ENCODE assay signal across 9 mouse cellular contexts in the genomic region with DNA sequence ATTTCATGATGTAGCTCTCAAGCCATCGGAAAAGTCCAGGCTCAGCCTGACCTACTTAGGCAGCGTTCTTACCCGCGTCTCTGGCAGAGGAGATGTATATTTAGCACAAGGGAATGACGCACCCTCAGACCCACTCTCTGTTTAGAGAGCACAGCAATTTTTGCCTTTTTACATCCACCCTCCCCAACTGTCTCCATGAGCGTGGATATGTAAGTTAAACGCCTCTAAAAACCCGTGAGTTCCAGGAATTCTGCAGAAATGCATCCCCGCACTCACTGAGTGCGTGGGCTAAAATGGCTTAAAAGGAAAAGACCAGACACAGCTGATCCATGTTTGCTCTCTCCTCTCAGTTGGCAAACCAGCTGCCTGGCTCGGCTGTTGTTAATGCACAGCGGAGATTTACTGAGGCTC.
A peak's percentile ranks its signal among the peaks of the same experiment; 100 is the strongest.
DNase-seq lines count a peak whose midpoint lies in the region; ATAC-seq and TF ChIP-seq lines count a peak whose summit lies in the region.
"Had no signal": no experiment of that assay in that cellular context is flagged by ENCODE, and none has a peak within 500 bp of the region (broad histone marks: within the 10 kb centered on the region; RNA-seq: fewer than 3 reads in every experiment).

No protein-coding gene starts in this region.

- peaks cover 3% of the 10 kb centered on the region; the same call in 1 of the 2 replicates for H3K4me1 ChIP-seq in heart, embryonic 10.5 days
- H3K4me1 ChIP-seq in embryonic facial prominence, embryonic 15.5 days: peaks cover 6% of the 10 kb centered on the region; the same call in 1 of the 2 replicates
- H3K4me1 ChIP-seq in intestine, embryonic 14.5 days (replicated peaks; ENCODE audit: control insufficient read depth, insufficient read depth, low read length): peaks cover 12% of the 10 kb centered on the region
- H3K4me1 ChIP-seq in olfactory bulb, adult 2 months (ENCODE audit: control insufficient read depth, insufficient read depth, low read length): peaks cover 13% of the 10 kb centered on the region
- H3K4me1 ChIP-seq in forebrain, embryonic 16.5 days (replicated peaks; ENCODE audit: control insufficient read depth, insufficient read depth, low read length): 0 out of 2 replicates have a peak, but pooled peaks cover 3% of the 10 kb centered on the region
- H3K4me1 ChIP-seq: forebrain, embryonic 10.5 days had no signal

- H3K4me3 ChIP-seq in heart, embryonic 10.5 days: no peak overlapping the region
- H3K4me3 ChIP-seq in embryonic facial prominence, embryonic 15.5 days (replicated peaks): no peak overlapping the region; the same call in 1 of the 2 replicates
- no peak overlapping the region for H3K4me3 ChIP-seq in intestine, embryonic 14.5 days (ENCODE audit: low read depth, low read length)
- no peak overlapping the region for H3K4me3 ChIP-seq in olfactory bulb, adult 2 months (ENCODE audit: insufficient read depth, low read depth, low read length)
- no peak overlapping the region for H3K4me3 ChIP-seq in forebrain, embryonic 16.5 days (replicated peaks; ENCODE audit: low read length)
- H3K4me3 ChIP-seq: forebrain, embryonic 10.5 days had no signal

- H3K36me3 ChIP-seq in heart, embryonic 10.5 days: no peaks in the 10 kb centered on the region
- no peaks in the 10 kb centered on the region for H3K36me3 ChIP-seq in embryonic facial prominence, embryonic 15.5 days
- H3K36me3 ChIP-seq in intestine, embryonic 14.5 days (ENCODE audit: control insufficient read depth, insufficient read depth, low read length): no peaks in the 10 kb centered on the region
- H3K36me3 ChIP-seq in forebrain, embryonic 16.5 days (ENCODE audit: control insufficient read depth, insufficient read depth): no peaks in the 10 kb centered on the region
- H3K36me3 ChIP-seq: forebrain, embryonic 10.5 days had no signal

- no peak overlapping the region for H3K9ac ChIP-seq in embryonic facial prominence, embryonic 15.5 days
- no peak overlapping the region for H3K9ac ChIP-seq in intestine, embryonic 14.5 days (ENCODE audit: low read length)
- no peak overlapping the region for H3K9ac ChIP-seq in forebrain, embryonic 16.5 days (replicated peaks; ENCODE audit: low read depth, low read length)

- WGBS in heart, embryonic 10.5 days: 71% methylated on average over 12 of the region's 12 CpGs
- WGBS in embryonic facial prominence, embryonic 15.5 days: 42% methylated on average over 12 of the region's 12 CpGs
- WGBS in intestine, embryonic 14.5 days: 26% methylated on average over 12 of the region's 12 CpGs
- WGBS in olfactory bulb, adult 2 months: 22% methylated on average over 12 of the region's 12 CpGs
- WGBS in forebrain, embryonic 16.5 days: 67% methylated on average over 12 of the region's 12 CpGs

- no peak for DNase-seq in heart, embryonic 10.5 days (ENCODE audit: low spot score)
- DNase-seq in heart, adult 11 months: no peak
- DNase-seq in intestine, embryonic 14.5 days (ENCODE audit: low spot score): peak; percentile 57
- no peak for DNase-seq in embryo, embryonic 11 days

- no peak for TF ChIP-seq CTCF in olfactory bulb, adult 2 months (IDR thresholded peaks at IDR 0.05; ENCODE audit: insufficient read depth, low read depth, low read length)

- H3K27ac ChIP-seq in heart, embryonic 10.5 days: peak overlapping the region; percentile 2; the same call in 1 of the 2 replicates
- peak overlapping the region; percentile 58 for H3K27ac ChIP-seq in embryonic facial prominence, embryonic 15.5 days (replicated peaks)
- H3K27ac ChIP-seq in intestine, embryonic 14.5 days (ENCODE audit: low read depth): peak overlapping the region; percentile 18; the same call in 1 of the 2 replicates
- H3K27ac ChIP-seq in olfactory bulb, adult 2 months (ENCODE audit: insufficient read depth, low read depth, low read length): peak overlapping the region; percentile 85
- no peak overlapping the region for H3K27ac ChIP-seq in forebrain, embryonic 16.5 days (ENCODE audit: low read length)
- H3K27ac ChIP-seq: forebrain, embryonic 10.5 days had no signal

- no peak for ATAC-seq in embryonic facial prominence, embryonic 15.5 days (ENCODE audit: insufficient number of reproducible peaks, low FRiP score, low TSS enrichment, low read depth)
- no peak for ATAC-seq in intestine, embryonic 14.5 days (replicated peaks; ENCODE audit: low FRiP score, low TSS enrichment, low read depth)
- no peak for ATAC-seq in forebrain, embryonic 16.5 days
- no peak for ATAC-seq in cerebellum, adult (ENCODE audit: insufficient number of reproducible peaks, low FRiP score, low TSS enrichment)

- no peak for TF ChIP-seq POLR2A in olfactory bulb, adult 2 months (IDR thresholded peaks at IDR 0.05; ENCODE audit: insufficient read depth, low read depth, low read length)

- no peaks in the 10 kb centered on the region for H3K27me3 ChIP-seq in heart, embryonic 10.5 days (ENCODE audit: insufficient read depth, poor library complexity, severe bottlenecking)
- H3K27me3 ChIP-seq in embryonic facial prominence, embryonic 15.5 days: no peaks in the 10 kb centered on the region
- no peaks in the 10 kb centered on the region for H3K27me3 ChIP-seq in intestine, embryonic 14.5 days (replicated peaks; ENCODE audit: control insufficient read depth, insufficient read depth, low read length)
- no peaks in the 10 kb centered on the region for H3K27me3 ChIP-seq in forebrain, embryonic 16.5 days (replicated peaks; ENCODE audit: control insufficient read depth, insufficient read depth, low read length)

- H3K4me2 ChIP-seq in embryonic facial prominence, embryonic 15.5 days (replicated peaks): peak overlapping the region; percentile 28
- peak overlapping the region; percentile 38 for H3K4me2 ChIP-seq in intestine, embryonic 14.5 days (ENCODE audit: low read length)
- no peak overlapping the region for H3K4me2 ChIP-seq in forebrain, embryonic 16.5 days (ENCODE audit: low read length)

- H3K9me3 ChIP-seq in heart, embryonic 10.5 days: no peaks in the 10 kb centered on the region
- H3K9me3 ChIP-seq in embryonic facial prominence, embryonic 15.5 days (replicated peaks): no peaks in the 10 kb centered on the region
- H3K9me3 ChIP-seq in intestine, embryonic 14.5 days (ENCODE audit: control insufficient read depth, low read length): no peaks in the 10 kb centered on the region
- no peaks in the 10 kb centered on the region for H3K9me3 ChIP-seq in forebrain, embryonic 16.5 days (ENCODE audit: control insufficient read depth, low read length)
- H3K9me3 ChIP-seq: forebrain, embryonic 10.5 days had no signal
